Mouse (Mus musculus) adrenal gland, adult 18-20 months (tissue): Measurements from ENCODE around the gene Ss18l2. TPM values are rescaled to one million over a fixed set of nuclear protein-coding genes. Genes with fewer than 3 reads are reported as not detected.

ENCODE experiments used
- DNase-seq, 2 experiments: peaks; one replicate each; pipeline ENCODE4 v3.0.0; 2021 to 2022; ENCODE audit warnings: low spot score in 2 of 2
- total RNA-seq, 2 experiments: library from RNA; stranded (reverse); gene quantifications; 1 replicate in 1 of 2; 2 replicates in 1 of 2; pipeline ENCODE4 v1.2.3; 2021

Gene Ss18l2
- total RNA-seq, 2 experiments from 2014 or later: 40.8 to 44.5 TPM

GRCm38 (mm10) chr9:121697150-121698049 lies 12.7 kb upstream of the Ss18l2 start:
- peak; percentile 54 to 60 for DNase-seq

GRCm38 (mm10) chr9:121704261-121704645 lies 5.9 kb upstream of the Ss18l2 start:
- DNase-seq: no peak

- peak; percentile 84 to 88 for DNase-seq
Measured at GRCm38 (mm10) chr9:121704646-121705625, 5.2 kb upstream of the Ss18l2 start, which contains the start of gene Sec22c. TSS of gene Sec22c (minus strand) at chr9:121705490.

DNA sequence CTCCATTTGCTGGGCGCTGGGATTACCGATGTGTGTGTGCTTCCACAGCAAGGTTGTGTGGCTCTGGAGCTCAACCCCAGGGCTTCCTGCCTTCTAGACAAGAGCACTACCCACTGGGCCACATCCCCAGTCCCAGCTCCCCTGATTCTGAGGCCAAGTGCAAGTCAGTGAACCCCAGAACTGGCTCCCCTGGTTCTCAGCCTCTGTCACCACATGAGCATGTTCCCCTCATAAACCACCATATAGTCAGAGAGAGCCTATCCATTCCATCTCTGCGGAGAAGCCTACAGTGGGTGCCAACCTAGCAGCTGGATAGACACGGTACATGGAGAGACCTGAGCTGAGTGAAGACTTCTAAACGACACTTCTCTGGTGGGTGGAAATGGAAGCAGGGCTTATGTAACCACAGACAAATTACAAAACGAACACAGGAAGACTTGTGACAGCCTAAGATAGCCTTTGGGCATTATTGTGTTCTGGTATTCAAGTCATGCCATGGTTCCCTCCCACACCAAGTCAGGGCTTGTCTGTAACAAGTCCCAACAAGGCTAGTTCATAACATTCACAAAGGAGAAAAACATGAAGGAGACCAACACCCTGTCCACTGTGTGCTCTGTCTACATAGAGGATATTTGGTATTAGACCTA lies 4.0 kb upstream of the Ss18l2 start:
- DNase-seq: no peak

DNA sequence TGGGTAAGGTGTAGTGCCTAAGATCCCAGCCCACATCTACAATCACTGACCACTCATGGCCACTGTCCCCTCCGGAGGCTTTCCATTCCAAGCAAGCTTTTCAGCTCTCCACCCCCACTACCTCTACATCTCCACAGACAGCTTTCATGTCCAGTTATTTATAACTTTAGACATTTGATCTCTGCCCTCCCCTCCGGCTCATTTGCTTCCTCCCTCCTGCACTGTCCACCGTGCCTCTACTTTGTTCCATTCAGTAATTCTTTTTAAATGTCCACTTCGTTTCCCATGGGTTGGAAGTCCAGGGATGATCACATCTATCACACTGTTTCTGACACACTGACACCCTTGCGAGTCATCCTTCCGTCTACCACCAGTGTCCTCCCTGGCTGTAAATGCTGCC lies 2.3 kb upstream of the Ss18l2 start:
- DNase-seq: no peak

DNA sequence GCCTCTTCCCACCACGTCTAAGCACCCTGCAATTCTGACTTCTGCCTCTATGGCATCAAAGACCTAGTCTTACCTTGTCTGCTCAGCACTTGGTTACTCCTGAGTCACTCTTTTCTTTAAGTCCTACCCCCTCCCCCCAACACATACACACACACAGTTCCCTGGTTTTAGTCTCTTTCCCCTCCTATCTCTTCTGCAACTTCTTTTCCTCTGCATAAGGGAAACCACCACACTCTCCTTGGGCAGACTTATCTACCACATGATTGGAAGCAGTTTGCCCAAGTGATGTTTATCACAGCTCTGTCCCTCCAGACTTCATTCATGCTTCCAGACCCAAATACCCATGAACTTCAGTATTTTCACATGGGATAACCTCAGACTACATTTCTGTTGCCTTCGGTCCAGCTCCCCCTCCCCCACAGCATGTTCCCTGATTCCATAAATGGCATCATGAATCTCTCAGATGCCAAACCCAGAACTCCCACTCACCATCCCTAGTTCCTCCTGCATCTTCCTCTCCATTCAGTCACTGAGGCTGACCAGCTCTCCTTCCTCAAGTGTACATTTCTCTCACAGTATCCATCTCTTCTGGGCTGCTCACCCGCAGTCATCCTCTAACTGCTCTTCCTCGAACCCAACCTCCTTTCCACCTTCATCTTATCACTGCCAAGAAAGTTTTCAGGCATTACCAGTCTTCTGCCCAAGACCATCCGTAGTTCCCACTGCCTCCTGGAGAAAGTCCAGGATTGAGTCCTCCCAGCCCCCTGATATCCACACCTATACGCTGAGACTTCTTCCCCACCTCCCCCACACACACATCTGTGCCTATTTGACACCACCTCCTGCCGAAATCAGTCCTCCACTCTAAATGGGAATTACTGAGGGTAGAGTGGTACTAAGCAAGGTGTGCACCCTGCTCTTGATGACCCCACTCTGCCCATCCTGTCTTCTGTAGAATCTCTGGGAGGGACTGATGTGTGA lies 1.3 kb upstream of the Ss18l2 start:
- DNase-seq: no peak

- no peak for DNase-seq
Measured at GRCm38 (mm10) chr9:121710584-121710975, 451 bp downstream of the Ss18l2 start.

DNA sequence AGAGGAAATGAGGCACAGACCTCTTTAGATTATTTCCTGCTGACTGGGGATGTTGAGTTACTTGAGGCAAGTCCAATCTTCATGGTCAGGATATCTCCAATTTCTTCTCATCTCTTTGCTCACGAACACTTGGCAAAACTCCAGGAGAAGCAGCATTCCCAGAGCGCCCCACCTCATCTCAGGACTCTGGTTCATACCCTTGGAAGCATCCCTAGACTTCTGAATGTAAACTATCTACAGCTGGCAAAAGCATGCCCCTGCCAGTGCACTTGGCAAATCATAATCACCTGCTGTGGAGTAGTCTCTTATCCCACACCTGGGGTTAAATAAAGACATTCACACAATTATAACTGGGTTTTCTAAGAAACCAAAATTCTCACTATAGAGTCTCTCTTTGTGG lies 6.9 kb downstream of the Ss18l2 start:
- no peak for DNase-seq

GRCm38 (mm10) chr9:121718070-121718705 lies 8.1 kb downstream of the Ss18l2 start:
- DNase-seq: no peak

DNA sequence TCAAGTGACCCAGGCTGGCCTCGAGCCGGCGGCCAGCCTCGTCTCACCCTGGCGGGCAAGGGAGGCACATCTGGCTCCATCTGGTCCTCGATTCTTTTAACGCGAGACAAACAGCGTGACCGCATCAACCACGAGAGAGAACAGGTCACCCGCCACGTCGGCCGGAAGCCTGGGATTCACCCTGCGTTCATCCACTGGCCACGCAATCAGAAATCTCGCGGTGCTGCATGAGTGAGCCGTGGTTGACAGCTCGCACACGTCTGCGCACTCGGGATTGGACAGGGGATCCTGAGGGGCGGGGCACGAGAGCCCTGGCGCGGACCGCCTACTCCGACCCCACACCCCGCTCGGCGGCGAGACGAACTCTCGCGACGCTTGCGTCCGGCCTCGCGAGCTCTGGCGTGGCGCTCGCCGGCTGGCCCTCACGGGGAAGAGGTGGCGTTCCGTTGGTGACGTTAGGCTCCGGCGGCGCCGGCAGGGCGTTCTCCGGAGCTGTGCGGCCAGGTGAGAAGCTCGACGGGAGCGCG lies 8.7 kb downstream of the Ss18l2 start, which contains the start of gene Nktr:
Nktr (plus strand) TSS at position 378 of the 527 bp plus-strand sequence.
- DNase-seq: peak; percentile 96

GRCm38 (mm10) chr9:121719347-121720331 lies 9.5 kb downstream of the Ss18l2 start:
- peak in 1 of 2 experiments; percentile 18 for DNase-seq

- no peak for DNase-seq
Measured at GRCm38 (mm10) chr9:121740490-121740889, 30.4 kb downstream of the Ss18l2 start.

DNA sequence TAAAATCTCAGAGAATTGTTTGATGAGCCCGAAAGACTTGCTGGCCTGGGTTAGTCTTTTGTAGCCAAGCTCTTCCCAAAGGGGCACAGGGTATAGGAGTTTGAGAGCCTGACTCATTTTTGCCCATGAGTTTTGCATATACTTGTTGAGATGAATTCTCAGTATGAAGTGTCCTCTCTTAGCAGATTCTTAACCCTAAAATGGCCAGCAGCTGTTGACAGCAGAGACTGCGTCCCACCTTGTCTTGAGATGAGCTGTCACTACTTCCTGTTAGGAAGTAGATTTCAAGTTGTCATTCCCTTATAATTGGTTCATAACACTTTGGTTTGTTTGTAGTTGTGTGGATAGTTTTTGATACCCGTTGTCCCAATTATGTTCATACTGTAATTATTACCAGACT lies 31.0 kb downstream of the Ss18l2 start:
- DNase-seq: no peak

GRCm38 (mm10) chr9:121744051-121744450 lies 33.9 kb downstream of the Ss18l2 start:
- DNase-seq: no peak

DNA sequence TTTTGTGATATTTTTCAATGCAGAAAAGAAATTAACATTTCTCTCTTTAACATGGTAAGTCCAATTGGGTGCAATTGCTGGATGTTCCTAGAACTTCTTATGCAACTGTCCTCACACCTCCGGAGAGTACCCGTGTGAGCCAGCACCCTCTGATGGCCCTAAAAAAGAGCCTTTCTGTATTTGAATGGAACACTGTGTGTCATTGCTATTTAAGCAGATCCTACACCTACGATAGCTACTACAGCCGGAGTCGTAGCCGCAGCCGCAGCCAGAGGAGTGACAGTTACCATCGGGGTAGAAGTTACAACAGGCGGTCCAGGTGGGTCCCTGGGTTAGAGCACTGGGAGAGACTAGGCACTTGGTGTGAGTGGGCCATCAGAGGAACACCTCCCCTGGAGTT lies 42.6 kb downstream of the Ss18l2 start:
- no peak for DNase-seq

GRCm38 (mm10) chr9:121754624-121755023 lies 44.5 kb downstream of the Ss18l2 start:
- DNase-seq: no peak

GRCm38 (mm10) chr9:121756785-121757184 lies 46.7 kb downstream of the Ss18l2 start:
- DNase-seq: no peak

DNA sequence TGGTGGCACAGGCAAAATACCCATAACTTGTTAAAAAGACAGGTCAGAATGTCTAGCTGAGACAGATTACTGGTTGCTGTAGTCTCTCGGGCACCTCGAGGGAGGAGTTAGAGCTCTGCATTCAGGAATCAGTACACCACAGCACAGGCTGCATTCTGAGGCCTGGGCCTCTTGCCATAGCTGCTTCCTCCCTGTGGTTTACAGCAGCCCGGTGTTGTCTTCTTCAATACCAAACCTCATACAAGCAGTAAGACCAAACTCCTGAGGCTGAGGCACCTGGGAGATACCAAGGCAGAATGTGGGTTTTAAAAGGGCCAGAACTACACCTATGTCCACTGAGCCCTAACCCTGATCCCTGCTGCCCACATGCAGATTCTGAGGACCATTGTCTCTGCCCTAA lies 47.3 kb downstream of the Ss18l2 start:
- no peak for DNase-seq
